Mouse (Mus musculus): ENCODE results near the gene Spats2.

- TF ChIP-seq CTCF (IDR thresholded peaks at IDR 0.05; ENCODE audit: extremely low read depth, insufficient read depth, low read length) (no peak), POLR2A (IDR thresholded peaks at IDR 0.05; ENCODE audit: extremely low read depth, insufficient read depth, low read length) (no peak)
Observed at GRCm38 (mm10) chr15:99099984-99100383, 25.7 kb upstream of the Spats2 start.
